Mouse (Mus musculus) right cerebral cortex, postnatal 14 days (tissue): ENCODE data around the gene Gm21118.
"Not testable (repeated sequence)": the region's sequence is repeated elsewhere in the genome, so short reads cannot be mapped to it uniquely, and the experiment has no call there.

Source experiments
- DNase-seq: peaks from one replicate; pipeline ENCODE4 v3.0.0; 2022

The Gm21118 gene

GRCm38 (mm10) chrY:70273542-70273941, at the start of gene Gm21118:
Gene Gm21118 (minus strand): TSS chrY:70273642.
- DNase-seq, result not testable (repeated sequence)

GRCm38 (mm10) chrY:70303187-70303586, 29.7 kb upstream of the Gm21118 start, which contains the start of the genes Gm29423 and Gm29644:
Gene Gm29423 (minus strand): TSS chrY:70303287.
Gene Gm29644 (minus strand): TSS chrY:70303343.
- DNase-seq, result not testable (repeated sequence)
